Mouse (Mus musculus) thymus, postnatal 0 days (tissue): ENCODE results near the gene Ccdc159. TPM values are rescaled to one million over a fixed set of nuclear protein-coding genes. Genes with fewer than 3 reads are reported as not detected.

ENCODE experiments used
- DNase-seq: peaks from one replicate; pipeline ENCODE4 v3.0.0-alpha.2; 2015; ENCODE audit warnings: low spot score
- polyA plus RNA-seq: library from polyadenylated mRNA; unstranded; fragments of >200 nt; fragmentation: Nextera tagmentation; extraction: Ambion mirVana; gene quantifications from 2 replicates; pipeline ENCODE4 v1.2.1, GENCODE M21; 2015

Ccdc159 gene
- polyA plus RNA-seq, 1 experiment from 2014 or later = 0.40 TPM

DNA sequence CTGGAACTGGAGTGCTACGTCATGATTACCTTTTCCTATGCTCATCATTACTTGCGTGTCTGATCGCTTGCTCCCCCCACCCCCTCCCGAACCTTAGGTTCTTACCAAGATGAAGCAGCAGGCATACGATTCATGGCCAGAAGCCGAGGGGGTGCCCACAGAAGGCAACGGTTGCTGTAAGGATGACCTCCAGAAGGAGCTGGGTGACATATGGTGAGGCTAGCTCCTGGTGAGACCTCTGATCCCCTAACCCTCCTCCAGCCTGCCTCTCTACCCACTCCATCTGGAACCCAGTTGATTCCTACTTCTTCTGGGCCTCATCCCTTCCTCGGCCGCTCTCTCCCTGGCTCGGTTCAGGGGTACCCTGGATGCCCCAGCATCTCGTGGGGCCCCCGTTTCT lies 6.8 kb downstream of the Ccdc159 start:
- DNase-seq = no peak

DNA sequence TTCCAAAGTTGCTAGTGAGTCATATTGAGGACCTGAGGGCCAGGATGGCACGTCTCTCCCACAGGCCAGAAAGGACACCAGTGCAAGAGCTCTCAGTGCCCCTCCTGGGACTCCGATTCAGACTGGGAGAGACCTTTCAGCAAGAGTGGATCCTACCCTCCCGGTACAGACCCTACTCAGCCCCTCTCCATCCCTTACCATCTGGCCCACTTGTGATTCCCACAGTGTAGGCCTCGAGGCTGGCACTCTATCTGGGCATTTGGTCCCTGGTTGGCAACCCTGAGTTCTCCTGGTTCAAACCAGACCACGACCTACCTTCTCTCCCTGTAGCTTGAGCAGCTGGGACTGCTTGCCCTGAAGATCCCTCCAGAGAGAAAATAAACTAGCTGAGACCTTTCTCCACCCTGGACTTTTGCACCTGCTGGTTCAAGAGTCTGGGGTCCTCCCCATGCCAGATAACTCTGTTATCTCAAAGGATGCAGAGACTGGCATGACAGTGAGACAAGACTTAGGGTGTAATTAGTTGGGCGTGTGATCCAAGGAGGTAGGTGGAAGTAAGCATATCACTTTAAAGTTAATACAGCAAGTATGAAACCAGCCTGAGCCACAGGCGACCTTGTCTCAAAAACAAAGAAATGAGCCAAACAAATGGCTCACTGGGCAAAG lies 8.3 kb downstream of the Ccdc159 start:
- DNase-seq = no peak

DNA sequence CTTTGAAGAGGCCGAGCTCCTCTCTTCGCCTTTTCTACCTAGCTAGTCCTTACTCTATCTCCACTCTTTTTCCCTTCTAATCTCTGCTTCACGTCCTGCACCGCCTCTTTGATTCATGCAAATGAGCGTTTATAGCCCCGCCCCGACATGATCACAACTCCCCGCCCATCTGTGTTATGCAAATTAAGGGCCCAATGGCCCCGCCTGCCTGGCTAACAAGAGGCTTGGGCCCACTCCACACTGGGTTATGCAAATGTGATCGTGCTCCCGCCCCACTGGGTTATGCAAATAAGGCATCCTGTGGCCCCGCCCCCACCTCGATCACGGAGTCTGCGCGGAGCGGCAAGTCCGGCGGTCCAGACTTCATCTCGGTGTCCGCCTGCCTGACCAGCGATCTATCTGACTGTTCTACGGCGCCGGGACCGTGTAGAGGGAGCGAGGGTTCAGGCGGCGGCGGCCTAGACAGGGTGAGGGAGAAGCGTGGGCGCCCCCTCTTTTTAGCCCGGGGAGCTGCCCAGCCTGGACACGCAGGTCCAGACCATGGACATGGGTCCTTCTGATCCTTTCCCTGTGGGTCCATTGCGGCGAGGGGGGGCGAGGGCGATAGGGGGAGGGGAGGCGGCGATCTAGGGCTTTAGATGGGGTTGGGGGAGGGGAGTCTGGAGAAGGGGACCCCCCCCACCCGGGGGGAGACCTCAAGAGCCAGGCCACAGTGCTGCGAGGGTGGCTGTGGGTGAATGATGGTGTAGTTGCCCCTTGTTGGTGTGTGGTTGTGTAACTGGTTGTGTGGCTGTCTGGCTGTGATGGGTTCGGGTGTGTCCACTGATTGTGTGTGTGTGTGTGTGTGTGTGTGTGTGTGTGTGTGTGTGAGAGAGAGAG lies 9.7 kb downstream of the Ccdc159 start, which contains the start of gene Plppr2:
TSS of gene Plppr2 (plus strand) at position 342 of the 879 bp plus-strand sequence.
- peak; percentile 89 for DNase-seq

DNA sequence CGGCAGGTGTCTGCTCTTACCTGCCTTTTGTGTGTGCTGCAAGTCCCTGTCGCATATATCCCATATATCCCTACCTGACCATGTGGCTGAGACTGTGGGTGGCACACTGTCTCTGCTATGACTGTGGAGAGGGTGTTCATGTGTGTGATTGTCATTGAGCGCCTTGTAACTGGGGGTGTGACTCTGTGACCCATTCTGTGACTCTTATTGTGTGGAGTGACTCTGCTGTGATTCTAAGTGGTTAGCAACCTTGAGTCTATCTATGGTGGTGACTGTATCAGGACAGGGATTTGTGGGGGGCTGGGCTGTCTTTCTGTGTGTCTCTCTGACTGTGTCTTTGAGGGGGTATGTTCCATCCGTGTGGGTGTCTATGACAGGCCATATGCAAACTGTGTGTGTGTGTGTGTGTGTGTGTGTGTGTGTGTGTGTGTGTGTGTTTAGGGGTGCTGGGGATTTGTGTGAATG lies 10.5 kb downstream of the Ccdc159 start:
- no peak for DNase-seq

DNA sequence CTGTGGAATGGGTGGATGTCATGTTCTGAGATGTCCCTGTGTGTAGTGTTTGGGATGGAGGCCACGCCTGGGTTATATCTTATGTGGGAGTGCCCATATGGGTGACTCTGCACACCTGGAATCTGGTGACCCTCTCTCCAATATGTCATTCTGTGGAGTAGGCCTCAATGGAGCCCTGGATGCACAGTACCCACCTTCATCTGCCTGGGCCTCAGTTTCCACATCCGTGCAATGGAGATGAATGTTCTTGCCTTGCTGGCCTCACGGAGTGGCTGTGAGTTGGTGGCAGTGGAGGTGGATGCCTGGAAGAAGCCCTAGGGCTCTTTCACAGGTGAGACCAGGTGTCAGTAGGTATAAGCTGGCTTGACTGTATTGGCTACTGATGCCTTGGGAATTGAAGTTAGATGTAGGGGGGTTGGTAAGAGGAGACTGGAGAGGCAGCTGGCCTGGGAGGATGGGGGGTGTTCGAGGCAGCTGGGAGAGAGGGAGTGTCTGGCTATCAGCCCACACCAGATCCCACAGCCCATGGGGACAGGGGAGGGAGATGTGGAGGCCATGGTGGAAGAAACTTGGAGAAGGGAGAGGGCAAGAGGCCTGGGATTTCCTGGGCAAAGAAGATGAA lies 11.1 kb downstream of the Ccdc159 start:
- no peak for DNase-seq

DNA sequence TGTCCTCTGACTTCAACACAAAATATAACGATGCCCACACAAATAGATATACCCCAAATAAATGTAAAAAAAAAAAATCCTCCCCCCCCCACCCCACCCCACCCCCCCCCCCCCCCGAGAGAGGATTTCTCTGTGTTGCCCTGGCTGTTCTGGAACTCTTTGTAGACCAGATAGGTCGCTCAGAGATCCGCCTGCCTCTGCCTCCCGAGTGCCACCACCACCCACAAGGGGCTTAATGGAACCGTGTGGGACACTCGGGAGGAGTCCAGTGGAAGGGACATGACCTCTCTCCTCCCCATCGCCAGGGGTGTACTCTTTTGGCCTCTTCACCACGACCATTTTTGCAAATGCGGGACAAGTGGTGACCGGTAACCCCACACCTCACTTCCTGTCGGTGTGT lies 15.8 kb downstream of the Ccdc159 start:
- DNase-seq = no peak

DNA sequence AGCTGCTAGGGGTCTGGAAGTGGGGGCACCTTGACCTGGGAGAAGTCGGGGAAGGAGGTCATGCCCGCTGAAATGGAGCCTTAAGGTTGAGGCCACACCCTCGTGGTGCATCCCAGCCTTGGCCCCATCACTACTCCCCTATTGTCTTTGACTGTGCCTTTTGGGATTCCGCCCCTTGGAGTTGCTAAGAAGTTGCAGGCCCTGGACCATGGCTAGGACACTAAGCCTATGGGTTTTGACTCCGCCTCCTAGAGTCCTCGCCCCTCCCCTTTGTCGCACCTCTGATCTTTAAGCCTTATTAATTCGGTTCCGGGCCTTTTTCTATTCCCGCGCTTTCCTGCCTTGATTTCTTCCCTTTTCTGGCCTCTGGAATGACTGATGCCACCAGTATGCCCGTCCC lies 16.4 kb downstream of the Ccdc159 start:
- DNase-seq = no peak

DNA sequence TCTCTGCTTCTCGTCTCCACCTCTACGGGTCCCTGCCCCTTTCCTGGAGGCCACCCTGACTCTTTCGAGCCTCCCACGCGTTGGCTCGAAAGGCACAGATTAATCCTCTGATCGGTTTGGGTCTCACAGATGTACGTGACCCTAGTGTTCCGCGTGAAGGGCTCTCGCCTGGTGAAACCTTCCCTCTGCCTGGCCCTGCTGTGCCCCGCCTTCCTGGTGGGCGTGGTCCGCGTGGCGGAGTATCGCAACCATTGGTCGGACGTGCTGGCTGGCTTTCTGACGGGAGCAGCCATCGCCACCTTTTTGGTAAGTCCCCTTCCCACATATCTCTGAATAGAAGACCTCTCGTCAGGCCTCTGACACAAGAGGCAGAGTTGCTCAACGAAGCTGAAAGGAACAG lies 17.0 kb downstream of the Ccdc159 start:
- DNase-seq = no peak

DNA sequence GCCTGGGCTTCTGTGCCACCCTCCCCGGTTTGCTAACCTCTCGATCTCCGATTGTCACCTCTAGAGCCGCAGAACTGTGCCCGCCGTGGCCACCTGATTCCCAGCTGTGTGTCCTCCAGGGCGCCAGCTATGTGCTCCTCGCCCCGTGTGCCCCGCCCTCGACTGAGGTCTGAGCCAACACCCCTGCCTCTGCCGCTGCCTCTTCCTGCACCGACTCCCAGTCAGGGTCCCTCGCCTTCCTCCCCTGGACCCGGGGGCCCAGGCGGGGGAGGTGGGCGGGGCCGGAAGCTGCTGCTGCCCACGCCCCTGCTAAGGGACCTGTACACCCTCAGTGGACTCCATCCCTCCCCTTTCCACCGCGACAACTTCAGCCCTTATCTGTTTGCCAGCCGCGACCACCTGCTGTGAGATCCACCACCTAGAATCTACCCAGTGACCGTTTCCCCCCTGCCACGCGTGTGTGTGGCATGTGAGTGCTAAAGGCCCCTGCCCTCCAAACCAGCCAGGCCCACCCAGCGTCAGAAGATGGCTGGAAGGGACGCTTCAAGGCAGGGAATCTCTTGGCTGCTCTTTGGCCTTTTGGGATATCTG lies 20.4 kb downstream of the Ccdc159 start:
- no peak for DNase-seq

DNA sequence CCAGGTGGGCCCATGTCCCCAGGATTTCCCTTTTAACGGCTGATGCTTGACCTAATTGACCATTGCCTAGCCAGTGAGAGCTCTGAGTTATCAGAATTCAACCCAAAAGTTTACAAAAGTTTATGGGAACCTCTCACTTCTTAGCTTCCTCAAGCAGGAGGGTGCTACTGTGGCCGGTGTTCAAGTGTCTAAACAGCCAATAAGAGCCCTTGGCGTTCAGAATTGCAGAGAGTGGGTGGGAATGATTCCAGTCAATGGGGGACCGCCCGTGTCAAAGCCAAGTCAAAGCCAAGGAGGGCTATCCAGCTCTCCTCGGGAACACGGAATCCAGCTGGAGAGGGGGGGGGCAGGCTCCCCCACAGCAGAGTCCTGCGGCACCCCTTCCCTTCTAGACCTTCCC lies 20.9 kb downstream of the Ccdc159 start:
- DNase-seq = no peak

DNA sequence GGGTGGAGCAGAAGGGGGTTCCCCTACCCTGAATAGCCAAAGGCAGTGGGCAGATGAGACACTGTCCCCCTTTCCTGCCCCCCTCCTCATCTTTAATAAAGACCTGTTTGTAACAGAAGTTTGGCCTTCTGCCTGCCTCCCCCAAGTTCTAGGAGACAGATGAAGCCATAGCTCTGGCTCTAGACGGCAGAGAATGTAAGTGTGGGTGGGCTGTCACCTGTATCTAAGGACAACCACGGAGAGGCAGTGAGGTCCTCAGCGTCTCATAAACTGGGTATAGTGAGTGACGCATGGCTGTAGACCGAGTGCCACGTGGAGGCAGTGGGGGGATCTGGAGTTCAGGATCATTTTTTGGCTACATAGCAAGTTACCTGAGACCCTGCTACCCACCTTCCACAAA lies 21.5 kb downstream of the Ccdc159 start:
- DNase-seq = no peak

DNA sequence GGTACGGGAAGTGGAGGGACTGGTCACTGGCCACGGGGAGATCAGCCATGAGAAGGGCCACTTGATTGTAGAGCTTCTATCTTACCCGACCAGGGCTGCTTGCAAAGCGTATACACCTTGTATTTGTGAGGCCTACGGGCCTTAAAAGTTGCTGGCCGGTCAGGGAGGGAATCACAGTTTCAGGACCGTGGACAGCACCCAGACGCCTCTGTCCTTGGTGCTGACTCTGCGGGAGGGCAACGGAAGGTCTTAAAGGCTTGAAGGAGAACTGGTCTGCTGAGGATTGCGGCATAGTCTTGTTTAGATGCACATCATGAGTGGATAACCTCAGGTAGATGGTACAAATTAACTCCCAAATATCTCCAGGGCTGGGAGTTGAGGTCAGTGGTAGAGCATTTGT lies 23.1 kb downstream of the Ccdc159 start:
- DNase-seq = peak; percentile 77

DNA sequence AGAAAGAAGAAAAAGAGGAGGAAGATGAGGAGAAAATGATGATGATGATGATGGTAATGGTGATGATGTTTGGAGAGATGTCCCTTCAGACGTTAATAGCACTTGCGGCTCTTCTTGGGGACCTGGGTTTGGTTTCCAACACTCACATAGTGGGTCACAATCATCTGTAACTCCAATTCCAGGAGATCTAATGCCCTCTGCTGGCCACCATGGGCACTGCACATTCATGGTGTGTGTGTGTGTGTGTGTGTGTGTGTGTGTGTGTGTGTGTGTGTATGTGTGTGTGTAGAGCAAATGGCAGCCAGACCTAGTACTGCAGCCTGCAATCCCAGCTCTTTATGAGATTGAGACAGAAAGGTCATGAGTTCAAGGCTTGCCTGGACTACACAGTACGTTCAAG lies 24.7 kb downstream of the Ccdc159 start:
- DNase-seq = no peak

DNA sequence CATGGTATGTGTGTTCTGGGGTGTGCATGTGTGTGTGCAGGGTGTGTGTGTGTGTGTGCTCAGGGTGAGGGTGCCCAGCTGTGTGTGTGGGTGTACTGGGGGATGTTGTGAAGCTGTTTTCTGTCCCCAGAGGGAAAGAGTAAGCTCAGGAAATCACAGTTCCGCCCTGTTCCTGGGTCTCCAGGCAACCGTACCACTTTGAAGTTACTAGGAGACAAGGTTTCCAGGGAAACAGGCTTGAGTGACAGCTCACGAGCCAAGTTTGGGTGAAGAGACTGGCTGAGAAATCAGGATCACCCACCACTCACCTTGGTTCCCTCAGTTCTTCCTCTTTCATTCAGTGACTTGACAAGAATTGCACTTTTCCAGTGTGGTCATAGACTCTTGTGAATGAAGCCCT lies 26.3 kb downstream of the Ccdc159 start:
- DNase-seq = no peak

DNA sequence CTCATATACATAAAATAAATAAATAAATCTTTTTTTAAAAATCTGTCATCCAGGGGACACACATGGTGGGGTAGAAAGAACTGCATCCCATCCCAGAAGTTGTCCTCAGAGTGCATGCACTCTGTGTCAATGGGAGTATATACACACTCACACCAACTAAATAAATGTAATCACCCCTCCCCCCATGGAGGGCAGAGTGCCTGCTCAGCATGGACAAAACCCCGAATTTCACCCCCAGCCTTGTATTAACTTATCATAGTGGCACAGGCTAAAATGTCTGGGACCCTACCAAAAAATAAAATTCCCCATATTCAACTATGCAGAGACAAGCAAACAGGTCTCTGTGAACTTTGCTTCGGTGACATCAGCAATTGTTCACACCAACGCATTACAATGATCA lies 27.4 kb downstream of the Ccdc159 start:
- DNase-seq = no peak

DNA sequence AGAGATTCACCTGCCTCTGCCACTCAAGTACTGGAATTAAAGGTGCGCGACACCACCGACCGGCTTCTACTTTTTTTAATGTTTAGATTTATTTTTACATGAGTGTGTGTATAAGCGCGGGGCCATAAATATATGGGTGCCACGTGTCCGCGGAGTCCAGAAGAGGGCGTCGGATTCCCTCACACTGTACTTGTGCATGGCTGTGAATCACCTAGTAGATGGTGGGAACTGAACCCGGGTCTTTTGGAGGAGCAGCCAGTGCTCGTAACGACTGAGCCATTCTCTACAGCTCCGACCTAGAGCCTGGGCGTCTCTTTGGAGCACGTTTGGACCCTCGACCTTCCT lies 27.9 kb downstream of the Ccdc159 start:
- DNase-seq = no peak

DNA sequence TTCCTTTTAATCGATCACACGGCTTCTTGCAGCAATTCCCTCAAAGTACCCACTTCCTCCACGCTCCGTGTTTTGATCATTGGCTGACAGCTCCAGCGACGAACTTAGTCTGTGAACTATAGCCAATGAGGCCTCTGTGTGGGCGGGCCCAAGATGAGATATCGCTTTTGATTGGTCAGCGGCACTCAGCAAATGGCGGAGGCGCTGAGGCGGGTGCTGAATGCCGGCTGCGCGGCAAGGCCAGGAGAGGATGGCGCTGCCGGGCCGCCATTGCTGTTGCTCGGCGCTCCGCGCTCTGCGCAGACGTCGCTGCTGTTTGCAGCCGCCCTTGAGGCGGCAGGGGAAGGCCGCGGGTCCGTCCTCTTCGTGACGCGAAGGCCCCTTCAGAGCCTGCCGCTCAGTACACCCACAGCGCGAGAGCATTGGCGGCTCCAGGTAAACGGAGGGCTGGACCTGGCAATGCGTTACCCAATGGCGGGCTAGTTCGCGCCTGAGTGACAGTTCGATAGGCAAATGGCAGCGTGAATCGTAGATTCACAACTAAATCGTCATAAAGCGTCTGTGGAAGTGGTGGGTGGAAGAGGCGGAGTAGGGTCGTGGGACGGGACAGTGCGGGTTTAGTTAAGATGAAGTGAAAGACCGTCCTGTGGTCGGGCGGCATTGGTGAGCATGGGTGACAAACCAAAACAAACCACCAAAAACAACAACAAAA lies 28.5 kb downstream of the Ccdc159 start, which contains the start of gene Swsap1:
TSS of gene Swsap1 (plus strand) at position 186 of the 712 bp plus-strand sequence.
- DNase-seq = peak; percentile 99

DNA sequence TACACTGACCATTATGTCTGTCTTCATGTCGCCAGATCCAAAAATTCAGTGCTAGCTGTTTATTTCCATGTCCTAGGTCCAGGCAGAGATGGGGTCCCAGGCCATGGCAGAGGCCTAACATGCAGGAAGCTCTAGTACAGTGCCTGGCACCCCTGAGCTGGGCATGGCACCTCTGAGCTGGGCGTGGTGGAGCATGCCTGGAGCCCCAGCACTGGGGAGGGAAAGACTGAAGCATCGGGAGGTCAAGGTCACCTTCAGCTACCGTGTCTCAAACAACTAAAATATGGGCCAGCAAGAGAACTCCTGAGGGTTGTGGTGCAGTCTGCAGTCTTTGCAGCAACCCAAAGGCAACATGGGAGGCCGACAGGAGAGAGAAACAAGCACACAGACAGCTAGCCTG lies 31.1 kb downstream of the Ccdc159 start:
- DNase-seq = no peak

DNA sequence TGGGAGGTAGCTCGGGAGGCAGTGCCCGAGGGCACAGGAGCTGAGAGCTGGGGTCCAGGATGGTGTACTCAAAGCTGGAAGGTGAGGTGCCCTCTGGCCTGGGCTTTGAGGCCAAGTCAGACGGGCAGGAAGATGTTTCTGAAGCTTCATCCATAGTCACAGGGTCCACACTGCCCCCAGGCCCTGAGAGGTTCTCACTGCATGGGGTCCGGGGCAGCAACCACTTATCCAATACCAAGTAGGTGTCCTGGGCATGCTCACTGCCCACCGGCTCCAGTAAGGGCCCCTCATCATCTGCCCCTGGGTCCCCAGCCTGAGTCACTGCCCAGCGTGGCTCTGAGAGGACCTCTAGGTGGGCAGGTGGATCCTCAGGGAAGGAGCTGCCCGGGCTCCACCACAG lies 32.0 kb downstream of the Ccdc159 start:
- DNase-seq = no peak

DNA sequence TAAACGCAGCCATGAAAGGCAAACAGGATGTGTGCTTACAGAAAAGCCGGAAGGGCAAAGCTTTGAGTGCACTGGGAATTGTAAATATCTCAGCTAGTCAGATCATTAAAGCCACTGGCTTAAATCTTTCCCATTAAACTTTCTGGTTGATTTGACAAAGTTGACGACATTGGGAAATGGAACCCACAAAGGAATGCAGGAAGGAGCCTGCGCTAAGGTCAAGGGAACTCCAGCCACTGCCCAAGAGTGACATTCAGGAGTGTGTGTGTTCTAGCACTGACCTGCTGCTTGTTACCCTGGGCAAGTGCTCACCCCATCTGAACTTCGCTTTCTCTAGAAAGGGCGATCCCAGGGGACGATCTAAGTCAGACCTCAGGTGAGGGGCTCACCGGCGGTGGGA lies 32.9 kb downstream of the Ccdc159 start:
- DNase-seq = no peak

DNA sequence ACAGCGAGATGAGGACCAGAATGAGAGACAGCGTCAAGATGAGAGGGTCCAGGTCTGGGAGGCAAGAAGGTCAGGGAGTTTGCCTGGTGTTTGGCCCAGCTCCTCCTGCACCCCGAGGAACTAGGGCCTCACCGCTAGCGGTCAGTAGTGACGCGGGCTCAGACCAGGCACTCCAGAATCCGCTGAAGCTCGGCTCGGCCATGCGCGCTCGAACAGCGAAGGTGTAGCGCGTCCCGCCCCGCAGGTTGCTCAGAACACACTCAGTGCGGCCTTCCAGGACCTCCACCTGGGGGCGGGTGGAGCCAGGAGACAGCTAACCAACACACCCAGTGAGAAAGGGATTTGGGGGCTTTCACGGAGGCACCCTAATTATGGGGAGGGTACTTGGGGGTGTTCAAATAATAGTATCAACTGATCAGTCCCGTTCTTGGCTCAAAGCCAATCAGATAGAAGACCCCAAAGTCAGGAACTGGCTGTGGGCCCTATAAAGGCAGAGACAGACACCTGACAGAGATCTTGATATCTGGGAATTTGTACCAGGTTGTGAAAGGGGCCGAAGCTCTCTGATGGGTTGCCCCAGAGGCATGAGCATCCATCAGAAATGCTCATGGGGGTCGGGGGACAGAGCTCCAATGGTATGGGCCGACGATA lies 33.4 kb downstream of the Ccdc159 start:
- no peak for DNase-seq
